Mouse (Mus musculus) cerebellum, adult 9-11 months (tissue): ENCODE results near the gene Tctn1.
A peak's percentile ranks its signal among the peaks of the same experiment; 100 is the strongest.

Experiments
- DNase-seq: peaks from one replicate; pipeline ENCODE4 v3.0.0; 2022

The Tctn1 gene

GRCm38 (mm10) chr5:122263933-122264905 is at the start of gene Tctn1:
Gene Tctn1 (minus strand): TSS chr5:122264460.
- peak; percentile 89 for DNase-seq

GRCm38 (mm10) chr5:122312942-122313684 is 48.9 kb upstream of the Tctn1 start:
- no peak for DNase-seq

- DNase-seq = no peak
Measured at GRCm38 (mm10) chr5:122312346-122312745, 48.1 kb upstream of the Tctn1 start.

GRCm38 (mm10) chr5:122311692-122312091 is 47.4 kb upstream of the Tctn1 start:
- no peak for DNase-seq

GRCm38 (mm10) chr5:122310699-122311098 is 46.4 kb upstream of the Tctn1 start:
- no peak for DNase-seq

- DNase-seq = no peak
Measured at GRCm38 (mm10) chr5:122306536-122306935, 42.3 kb upstream of the Tctn1 start.

GRCm38 (mm10) chr5:122305472-122305871 is 41.2 kb upstream of the Tctn1 start:
- DNase-seq = no peak

GRCm38 (mm10) chr5:122304541-122304940 is 40.3 kb upstream of the Tctn1 start:
- DNase-seq = no peak

- DNase-seq = no peak
Measured at GRCm38 (mm10) chr5:122303937-122304336, 39.7 kb upstream of the Tctn1 start.

- no peak for DNase-seq
Measured at GRCm38 (mm10) chr5:122302810-122303745, 38.8 kb upstream of the Tctn1 start.

- peak; percentile 68 for DNase-seq
Measured at GRCm38 (mm10) chr5:122300071-122300518, 35.8 kb upstream of the Tctn1 start.

GRCm38 (mm10) chr5:122295113-122295935 is 31.1 kb upstream of the Tctn1 start:
- DNase-seq = no peak

GRCm38 (mm10) chr5:122294219-122294735 is 30.0 kb upstream of the Tctn1 start:
- no peak for DNase-seq

- no peak for DNase-seq
Measured at GRCm38 (mm10) chr5:122293131-122293530, 28.9 kb upstream of the Tctn1 start.

- no peak for DNase-seq
Measured at GRCm38 (mm10) chr5:122291553-122292339, 27.5 kb upstream of the Tctn1 start.

- DNase-seq = no peak
Measured at GRCm38 (mm10) chr5:122291149-122291548, 26.9 kb upstream of the Tctn1 start.

- DNase-seq = no peak
Measured at GRCm38 (mm10) chr5:122288147-122288811, 24.0 kb upstream of the Tctn1 start.

GRCm38 (mm10) chr5:122287026-122287425 is 22.8 kb upstream of the Tctn1 start:
- no peak for DNase-seq

GRCm38 (mm10) chr5:122286191-122286590 is 21.9 kb upstream of the Tctn1 start:
- DNase-seq = no peak

- no peak for DNase-seq
Measured at GRCm38 (mm10) chr5:122285767-122286150, 21.5 kb upstream of the Tctn1 start.
